Mouse (Mus musculus): ENCODE data around the gene Fam240a.

Fam240a gene

GRCm38 (mm10) chr9:110945926-110946325 is 29.3 kb upstream of the Fam240a start, which contains the start of gene Tdgf1:
Tdgf1 (minus strand) TSS chr9:110946158.
- no peak for DNase-seq (ENCODE audit: extremely low spot score, low read depth, low spot score)

DNA sequence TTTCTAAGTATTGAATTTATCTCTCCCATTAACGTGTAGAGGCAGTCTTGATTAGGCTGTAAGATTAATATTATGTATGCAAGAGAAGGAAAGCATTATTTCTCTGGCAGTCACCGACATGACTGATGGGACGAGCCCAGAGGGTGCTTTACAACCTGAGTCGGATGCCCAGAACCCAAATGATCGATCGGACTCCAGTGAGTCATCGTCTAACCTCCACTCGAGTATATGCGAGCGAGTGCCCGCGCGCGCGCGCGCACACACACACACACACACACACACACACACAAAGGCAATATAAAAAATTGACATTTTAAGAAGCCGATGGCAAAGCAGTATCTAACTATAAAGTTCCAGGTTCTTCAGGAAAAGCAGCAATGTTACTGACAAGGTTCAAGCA is 28.7 kb upstream of the Fam240a start:
- DNase-seq (ENCODE audit: extremely low spot score, low read depth, low spot score) = no peak

DNA sequence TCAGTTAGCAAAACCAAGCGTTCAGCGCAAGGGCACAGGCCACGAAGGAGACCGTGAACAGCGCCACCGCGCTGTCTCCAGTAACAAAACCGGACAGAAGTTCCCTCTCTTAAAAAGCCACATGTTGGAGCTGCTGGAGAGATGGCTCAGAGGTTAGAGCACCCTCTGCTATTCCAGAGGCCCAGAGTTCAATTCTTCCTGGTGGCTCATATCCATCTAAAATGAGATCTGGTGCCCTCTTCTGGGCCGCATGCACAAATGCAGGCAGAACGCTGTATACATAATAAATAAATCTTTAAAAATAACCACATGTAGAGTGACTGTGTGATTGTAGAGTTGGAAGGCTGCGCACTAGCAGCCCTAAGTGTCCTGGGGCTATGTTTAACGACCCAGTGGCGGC is 27.6 kb upstream of the Fam240a start:
- DNase-seq (ENCODE audit: extremely low spot score, low read depth, low spot score) = no peak

DNA sequence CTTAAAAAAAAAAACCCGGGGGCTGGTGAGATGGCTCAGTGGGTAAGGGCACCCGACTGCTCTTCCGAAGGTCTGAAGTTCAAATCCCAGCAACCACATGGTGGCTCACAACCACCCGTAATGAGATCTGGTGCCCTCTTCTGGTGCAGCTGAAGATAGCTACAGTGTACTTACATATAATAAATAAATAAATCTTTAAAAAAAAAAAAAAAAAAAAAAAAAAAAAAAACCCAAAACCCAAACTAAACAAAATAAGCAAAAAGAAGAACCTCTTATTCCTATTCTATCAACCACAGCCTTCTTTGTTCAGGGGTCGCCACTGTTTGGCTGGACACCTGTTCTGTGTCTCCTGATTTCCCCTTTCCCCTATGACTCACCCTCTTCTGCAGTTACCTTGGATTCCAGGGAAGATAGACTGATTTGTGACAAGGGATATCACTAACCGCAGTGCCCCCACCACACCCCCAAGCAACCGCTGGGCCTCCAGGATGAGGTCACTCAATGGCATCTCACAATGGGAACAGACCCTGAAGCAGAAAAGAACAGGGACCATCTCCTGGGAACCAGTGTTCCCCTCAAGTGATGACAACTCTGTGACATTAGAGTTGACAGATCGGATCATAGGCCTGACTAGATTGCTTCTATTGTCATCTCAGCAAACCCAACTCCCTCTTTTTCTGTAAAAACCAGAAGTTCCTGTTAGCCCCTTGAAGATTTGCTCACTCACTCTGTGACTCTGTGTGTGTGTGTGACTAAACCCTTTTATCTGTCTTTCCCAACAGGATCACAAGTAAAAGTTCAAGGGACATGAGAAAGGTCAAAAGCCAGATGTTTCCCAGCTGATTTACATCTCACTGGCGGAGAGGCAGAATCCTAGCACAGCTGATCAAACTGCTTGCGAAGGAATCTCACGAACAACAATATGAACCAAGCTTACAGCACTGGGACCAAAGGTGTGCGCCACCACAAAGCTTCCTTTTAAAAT is 21.1 kb upstream of the Fam240a start:
- DNase-seq (ENCODE audit: extremely low spot score, low read depth, low spot score) = no peak

- no peak for DNase-seq (ENCODE audit: extremely low spot score, low read depth, low spot score)
These were observed 19.3 kb upstream of the Fam240a start for GRCm38 (mm10) chr9:110935941-110936340.

- no peak for DNase-seq (ENCODE audit: extremely low spot score, low read depth, low spot score)
These were observed 17.3 kb upstream of the Fam240a start for GRCm38 (mm10) chr9:110933850-110934437.

- no peak for DNase-seq (ENCODE audit: extremely low spot score, low read depth, low spot score)
These were observed 14.9 kb upstream of the Fam240a start for GRCm38 (mm10) chr9:110931573-110931972.

- no peak for DNase-seq (ENCODE audit: extremely low spot score, low read depth, low spot score)
These were observed 6.1 kb upstream of the Fam240a start for GRCm38 (mm10) chr9:110922759-110923158.

- no peak for DNase-seq (ENCODE audit: extremely low spot score, low read depth, low spot score)
These were observed 4.2 kb upstream of the Fam240a start for GRCm38 (mm10) chr9:110920665-110921419.

GRCm38 (mm10) chr9:110915466-110915865 is 1.2 kb downstream of the Fam240a start:
- DNase-seq (ENCODE audit: extremely low spot score, low read depth, low spot score) = no peak

DNA sequence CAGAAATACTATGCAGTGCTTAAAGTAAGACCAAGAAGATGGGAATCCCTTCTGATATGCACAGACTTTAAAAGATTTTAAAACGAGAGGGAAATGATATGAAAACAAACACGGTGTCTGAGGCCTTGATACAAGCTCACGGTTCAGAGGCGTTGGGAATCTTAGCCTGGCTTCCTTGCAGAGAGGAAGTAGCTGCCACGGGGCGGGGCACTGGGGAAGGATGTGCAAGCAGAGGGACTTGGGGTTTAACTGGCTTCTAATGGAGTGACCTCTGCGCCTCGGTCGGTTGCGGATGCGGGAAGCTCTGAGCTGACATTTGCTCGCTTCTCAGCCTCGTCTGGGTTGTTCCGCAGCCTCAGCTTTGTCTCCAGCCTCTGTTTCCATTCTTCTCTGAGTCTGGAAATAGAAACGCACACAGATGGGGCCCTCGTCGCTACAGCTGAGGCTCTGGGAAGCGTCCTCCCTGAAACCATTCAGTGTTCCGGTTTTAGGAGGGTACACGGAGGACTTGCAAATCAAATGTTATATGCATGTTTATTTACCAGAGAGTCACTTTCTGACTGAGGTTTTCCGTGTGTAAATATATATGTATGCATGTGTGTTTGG is 1.9 kb downstream of the Fam240a start:
- no peak for DNase-seq (ENCODE audit: extremely low spot score, low read depth, low spot score)

GRCm38 (mm10) chr9:110909371-110909967 is 7.2 kb downstream of the Fam240a start:
- DNase-seq (ENCODE audit: extremely low spot score, low read depth, low spot score) = no peak

- DNase-seq (ENCODE audit: extremely low spot score, low read depth, low spot score) = no peak
These were observed 8.0 kb downstream of the Fam240a start for GRCm38 (mm10) chr9:110908631-110909016.

DNA sequence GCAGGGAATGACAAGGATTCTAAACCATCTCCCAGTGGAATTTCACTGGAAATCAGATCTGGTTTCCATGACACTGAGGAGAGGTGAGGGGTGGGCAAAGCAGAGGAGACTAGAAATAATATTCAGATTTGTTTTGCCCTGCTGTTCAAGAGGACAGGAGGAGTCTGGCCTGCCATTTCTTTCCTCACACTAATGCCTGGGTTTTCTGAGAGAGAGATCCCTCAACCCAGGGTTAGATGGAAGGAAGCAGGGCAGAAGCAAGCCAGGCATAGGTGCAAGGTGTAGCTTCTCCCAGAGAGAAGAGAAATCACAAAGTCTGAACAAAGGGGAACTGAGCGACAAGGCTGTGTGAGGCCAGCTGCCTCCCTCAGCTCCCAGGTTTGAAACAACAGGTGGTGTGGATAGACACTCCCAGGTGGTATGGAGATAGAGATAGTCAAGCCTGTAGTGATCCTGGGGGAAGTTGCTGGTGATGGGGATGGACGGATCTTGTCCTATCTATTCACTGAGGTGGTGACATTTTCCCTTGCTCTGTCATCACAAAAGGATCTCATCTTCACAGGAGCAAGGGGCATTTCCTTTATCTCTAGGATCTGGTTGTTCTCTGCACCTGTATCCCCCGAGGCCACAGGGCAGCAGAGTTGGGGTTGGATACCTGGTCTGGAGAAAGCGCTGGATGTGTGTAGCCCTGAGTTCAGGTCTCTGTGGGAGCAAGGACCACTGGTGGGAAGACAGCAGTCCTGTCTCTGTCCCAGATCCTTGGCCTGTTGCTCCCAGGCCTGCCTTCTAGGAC is 8.6 kb downstream of the Fam240a start:
- no peak for DNase-seq (ENCODE audit: extremely low spot score, low read depth, low spot score)

DNA sequence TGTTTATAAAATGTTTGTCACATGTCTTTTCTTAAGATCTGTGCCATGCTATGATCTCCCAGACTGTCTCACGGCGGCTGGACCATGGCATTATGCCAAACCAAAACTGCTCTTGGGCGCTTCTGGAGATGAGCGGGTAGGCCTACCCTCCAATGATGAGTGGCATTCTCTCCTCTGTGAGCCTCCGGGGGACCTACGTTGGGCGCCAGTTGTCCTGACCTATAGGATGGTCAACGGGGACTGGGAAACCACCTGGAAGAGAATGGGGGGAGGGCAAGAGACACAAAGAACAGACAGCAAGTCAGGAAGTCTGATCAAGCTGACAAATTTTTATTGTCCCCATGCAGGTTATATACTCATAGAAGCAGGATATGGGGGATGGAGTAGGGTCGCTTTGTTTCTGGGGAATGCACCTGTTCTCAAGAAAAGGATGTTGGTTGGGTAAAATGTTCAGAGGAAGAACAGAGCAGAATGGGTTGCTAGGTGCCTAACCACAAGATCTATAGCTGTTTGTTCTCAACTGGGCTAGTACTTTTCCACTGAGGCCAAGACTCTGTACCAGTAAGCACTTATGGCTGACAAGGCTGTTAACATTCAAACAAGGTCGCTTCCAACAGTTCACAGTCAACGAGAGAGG is 9.3 kb downstream of the Fam240a start:
- no peak for DNase-seq (ENCODE audit: extremely low spot score, low read depth, low spot score)

- no peak for DNase-seq (ENCODE audit: extremely low spot score, low read depth, low spot score)
These were observed 14.4 kb downstream of the Fam240a start for GRCm38 (mm10) chr9:110902271-110902670.

DNA sequence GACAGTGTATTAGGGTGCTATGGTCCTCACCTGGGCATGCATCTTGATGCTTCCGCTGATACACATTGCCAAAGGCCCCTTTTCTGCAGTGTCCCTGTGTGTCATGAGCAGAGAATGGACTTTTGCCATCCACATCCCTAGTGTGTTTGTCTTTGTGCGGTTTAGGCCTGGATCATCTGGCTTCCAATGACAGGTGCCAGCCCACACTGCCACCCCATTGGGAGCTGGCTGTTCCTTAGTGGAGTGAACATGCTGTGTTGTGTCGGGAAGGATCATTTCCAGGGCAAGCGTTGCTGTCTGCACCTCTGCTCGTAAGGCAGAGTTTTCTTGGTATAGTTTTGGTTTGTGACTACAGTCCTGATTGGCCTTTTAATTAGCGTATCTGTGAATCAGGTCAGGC is 15.5 kb downstream of the Fam240a start:
- no peak for DNase-seq (ENCODE audit: extremely low spot score, low read depth, low spot score)

DNA sequence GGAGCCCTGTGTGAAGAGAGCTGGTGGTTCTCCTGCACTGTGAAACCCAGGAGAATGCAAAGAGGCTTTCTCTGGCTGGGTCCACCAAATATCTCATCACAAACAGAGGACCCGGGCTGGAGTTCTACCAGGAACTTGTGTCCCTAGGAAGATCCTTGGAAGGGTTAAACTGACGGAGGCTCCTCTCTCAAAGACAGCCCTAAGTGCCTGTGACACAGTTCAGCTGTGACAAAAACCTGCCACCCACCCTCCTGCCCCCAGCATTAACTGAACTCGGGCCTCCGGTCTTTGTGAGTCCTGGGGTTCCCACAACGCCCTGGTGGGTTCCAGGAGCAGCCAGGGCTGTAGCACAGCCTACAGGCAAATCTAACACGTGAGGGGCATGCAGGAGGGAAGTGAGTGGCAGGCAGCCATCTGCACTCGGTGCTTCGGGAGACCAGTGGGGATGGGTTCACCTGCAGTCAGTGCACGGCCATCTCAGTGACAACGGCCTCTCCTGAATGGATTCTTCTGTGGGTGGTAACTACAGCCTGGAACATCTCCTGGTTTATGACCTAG is 17.1 kb downstream of the Fam240a start:
- no peak for DNase-seq (ENCODE audit: extremely low spot score, low read depth, low spot score)

DNA sequence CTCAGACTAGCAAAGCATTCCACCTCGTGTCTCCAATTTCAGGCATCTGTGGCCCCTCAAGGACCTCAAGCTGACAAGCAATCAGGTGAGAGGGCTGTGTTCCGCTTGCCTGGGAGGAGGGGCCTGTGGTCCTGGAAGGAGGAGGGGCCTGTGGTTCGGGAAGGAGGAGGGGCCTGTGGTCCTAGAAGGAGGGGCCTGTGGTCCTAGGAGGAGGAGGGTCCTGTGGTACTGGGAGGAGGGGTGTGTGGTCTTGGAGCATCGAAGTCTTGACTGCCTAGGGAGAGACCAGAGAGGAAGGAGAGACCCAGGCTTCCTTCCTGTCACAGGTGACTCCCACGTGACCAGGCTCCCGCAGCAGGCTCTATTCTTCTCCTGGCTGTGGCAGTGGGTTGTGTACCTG is 20.1 kb downstream of the Fam240a start:
- DNase-seq (ENCODE audit: extremely low spot score, low read depth, low spot score) = no peak
